Mouse (Mus musculus): ENCODE data around the gene Sowahc.

GRCm38 (mm10) chr10:59235227-59235626, 13.5 kb downstream of the Sowahc start:
- TF ChIP-seq CTCF (IDR thresholded peaks at IDR 0.05; ENCODE audit: low read depth) (no peak), EP300 (optimal IDR thresholded peaks at IDR 0.05) (no peak)
